Mouse (Mus musculus): Measurements from ENCODE around the gene Pip5k1b. TPM values are rescaled to one million over a fixed set of nuclear protein-coding genes. Genes with fewer than 3 reads are reported as not detected.

Gene Pip5k1b
- polyA plus RNA-seq, 1 experiment, result 0.24 TPM

- Histone ChIP-seq H3K27me3 (ENCODE audit: control insufficient read depth, insufficient read depth, insufficient read length) (peaks cover 4% of the 10 kb centered on the region), H3K79me2 (ENCODE audit: control insufficient read depth, insufficient read depth) (no peaks in the 10 kb centered on the region), H3K4me3 (no peak overlapping the region), H3K4me2 (ENCODE audit: low read depth) (no peak overlapping the region), H3ac (ENCODE audit: control insufficient read depth, insufficient read length) (no peak overlapping the region), H3K36me3 (ENCODE audit: control insufficient read depth, insufficient read depth) (no peaks in the 10 kb centered on the region)
- TF ChIP-seq MAX (IDR thresholded peaks at IDR 0.05; ENCODE audit: low read depth) (no peak), MYOG (IDR thresholded peaks at IDR 0.05; ENCODE audit: control insufficient read depth in 1 of 3, insufficient read depth in 1 of 3, insufficient read length in 2 of 3, low read depth in 2 of 3) (no peak)
These were observed 253.5 kb downstream of the Pip5k1b start for GRCm38 (mm10) chr19:24302198-24302597.

DNA sequence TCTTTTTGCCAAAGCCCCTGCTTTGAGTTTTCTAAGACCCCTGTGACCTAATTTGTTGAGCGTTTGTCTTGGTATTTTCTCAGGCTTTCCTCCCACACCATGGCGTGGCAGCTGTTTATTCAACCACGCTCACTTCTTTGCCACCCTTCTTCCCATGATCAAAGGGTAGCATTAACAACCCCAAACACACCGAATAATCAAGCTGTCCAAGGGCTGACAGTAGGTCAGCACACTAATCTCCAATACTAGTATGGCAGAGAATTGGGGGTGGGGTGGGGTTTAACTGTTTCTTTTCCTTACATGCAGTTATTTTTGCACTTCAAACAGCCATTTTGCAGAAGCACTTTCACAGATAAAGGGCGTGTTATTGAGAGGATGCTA, 253.9 kb downstream of the Pip5k1b start:
- Histone ChIP-seq H3K4me2 (ENCODE audit: low read depth) (no peak overlapping the region), H3K79me2 (ENCODE audit: control insufficient read depth, insufficient read depth) (no peaks in the 10 kb centered on the region), H3K36me3 (ENCODE audit: control insufficient read depth, insufficient read depth) (no peaks in the 10 kb centered on the region), H3ac (ENCODE audit: control insufficient read depth, insufficient read length) (no peak overlapping the region), H3K4me3 (no peak overlapping the region), H3K27me3 (ENCODE audit: control insufficient read depth, insufficient read depth, insufficient read length) (peaks cover 4% of the 10 kb centered on the region)
- no peak for TF ChIP-seq SRF (IDR thresholded peaks at IDR 0.05; ENCODE audit: control insufficient read depth, insufficient read length, low read depth)
- no peak for TF ChIP-seq REST (IDR thresholded peaks at IDR 0.05; ENCODE audit: insufficient read depth, insufficient read length)
- no peak for TF ChIP-seq CEBPB (IDR thresholded peaks at IDR 0.05; ENCODE audit: insufficient read depth, poor library complexity, severe bottlenecking)
- TF ChIP-seq MYOD1 (IDR thresholded peaks at IDR 0.05; ENCODE audit: control insufficient read depth in 1 of 3, insufficient read length in 2 of 3, low read depth in 2 of 3), result no peak
- no peak for TF ChIP-seq MAX (IDR thresholded peaks at IDR 0.05; ENCODE audit: low read depth)
- no peak for TF ChIP-seq TCF3 (IDR thresholded peaks at IDR 0.05; ENCODE audit: insufficient read length, low read depth)
- TF ChIP-seq E2F4 (IDR thresholded peaks at IDR 0.05; ENCODE audit: insufficient read depth), result no peak
- no peak for TF ChIP-seq POLR2AphosphoS2 (IDR thresholded peaks at IDR 0.05; ENCODE audit: insufficient read length, low read depth)
- TF ChIP-seq TCF12 (IDR thresholded peaks at IDR 0.05; ENCODE audit: insufficient read depth, poor library complexity, severe bottlenecking), result no peak
- TF ChIP-seq POLR2A (IDR thresholded peaks at IDR 0.05; ENCODE audit: insufficient read length, low read depth), result no peak
- TF ChIP-seq USF1 (IDR thresholded peaks at IDR 0.05; ENCODE audit: low read depth), result no peak
- no peak for TF ChIP-seq MYOG (IDR thresholded peaks at IDR 0.05; ENCODE audit: control insufficient read depth in 1 of 3, insufficient read depth in 1 of 3, insufficient read length in 2 of 3, low read depth in 2 of 3)

DNA sequence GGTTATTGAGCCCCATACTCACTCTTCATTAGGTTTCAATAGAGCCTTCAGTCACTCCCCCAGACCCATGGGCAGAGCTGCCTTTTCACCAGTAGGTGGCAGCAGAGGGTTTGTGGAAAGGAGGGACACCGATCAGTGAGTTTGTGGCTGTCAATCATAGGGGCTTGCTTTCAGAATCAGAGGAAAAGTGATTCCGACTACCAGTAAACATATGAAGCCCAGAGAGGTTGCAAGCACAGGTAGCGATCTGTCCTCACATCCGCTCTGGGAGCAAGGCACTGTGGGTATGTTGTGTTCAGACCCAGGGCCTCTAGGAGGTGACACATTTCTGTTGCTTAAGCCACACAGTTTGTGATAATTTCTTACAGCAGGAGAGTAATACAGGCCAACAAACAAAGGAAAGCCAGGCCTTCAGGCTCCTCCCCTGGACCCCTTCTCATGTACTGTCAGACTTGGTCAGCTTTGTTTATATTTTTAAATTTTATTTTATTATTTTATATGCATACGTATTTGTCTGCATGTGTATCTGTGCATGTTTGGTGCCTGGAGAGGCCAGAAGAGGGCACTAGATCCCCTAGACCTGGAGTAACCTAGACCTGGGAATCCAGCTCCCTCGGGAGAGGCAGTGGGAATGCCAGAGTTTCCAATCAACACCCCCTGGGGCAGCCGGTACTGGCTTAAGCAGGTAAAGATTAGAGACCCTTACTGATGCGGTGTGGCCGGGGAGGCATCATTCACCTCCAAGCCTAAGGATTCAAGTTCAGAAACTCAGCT, 254.5 kb downstream of the Pip5k1b start:
- H3K27me3 ChIP-seq (ENCODE audit: control insufficient read depth, insufficient read depth, insufficient read length), result peaks cover 4% of the 10 kb centered on the region
- H3K36me3 ChIP-seq (ENCODE audit: control insufficient read depth, insufficient read depth), result no peaks in the 10 kb centered on the region
- no peak overlapping the region for H3ac ChIP-seq (ENCODE audit: control insufficient read depth, insufficient read length)
- H3K4me2 ChIP-seq (ENCODE audit: low read depth), result peak overlapping the region; percentile 41
- no peaks in the 10 kb centered on the region for H3K79me2 ChIP-seq (ENCODE audit: control insufficient read depth, insufficient read depth)
- no peak overlapping the region for H3K4me3 ChIP-seq
- TF ChIP-seq CEBPB (IDR thresholded peaks at IDR 0.05; ENCODE audit: insufficient read depth, poor library complexity, severe bottlenecking), result no peak
- TF ChIP-seq E2F4 (IDR thresholded peaks at IDR 0.05; ENCODE audit: insufficient read depth), result no peak
- no peak for TF ChIP-seq REST (IDR thresholded peaks at IDR 0.05; ENCODE audit: insufficient read depth, insufficient read length)

- Histone ChIP-seq H3K4me2 (ENCODE audit: low read depth) (no peak overlapping the region), H3K4me3 (no peak overlapping the region), H3K79me2 (ENCODE audit: control insufficient read depth, insufficient read depth) (no peaks in the 10 kb centered on the region), H3ac (ENCODE audit: control insufficient read depth, insufficient read length) (no peak overlapping the region), H3K27me3 (ENCODE audit: control insufficient read depth, insufficient read depth, insufficient read length) (peaks cover 4% of the 10 kb centered on the region), H3K36me3 (ENCODE audit: control insufficient read depth, insufficient read depth) (no peaks in the 10 kb centered on the region)
- TF ChIP-seq POLR2AphosphoS2 (IDR thresholded peaks at IDR 0.05; ENCODE audit: insufficient read length, low read depth), result no peak
- no peak for TF ChIP-seq MAX (IDR thresholded peaks at IDR 0.05; ENCODE audit: low read depth)
- no peak for TF ChIP-seq TCF3 (IDR thresholded peaks at IDR 0.05; ENCODE audit: insufficient read length, low read depth)
- no peak for TF ChIP-seq POLR2A (IDR thresholded peaks at IDR 0.05; ENCODE audit: insufficient read length, low read depth)
- no peak for TF ChIP-seq SRF (IDR thresholded peaks at IDR 0.05; ENCODE audit: control insufficient read depth, insufficient read length, low read depth)
- TF ChIP-seq USF1 (IDR thresholded peaks at IDR 0.05; ENCODE audit: low read depth), result no peak
- no peak for TF ChIP-seq MYOD1 (IDR thresholded peaks at IDR 0.05; ENCODE audit: control insufficient read depth in 1 of 3, insufficient read length in 2 of 3, low read depth in 2 of 3)
- TF ChIP-seq TCF12 (IDR thresholded peaks at IDR 0.05; ENCODE audit: insufficient read depth, poor library complexity, severe bottlenecking), result no peak
- no peak for TF ChIP-seq E2F4 (IDR thresholded peaks at IDR 0.05; ENCODE audit: insufficient read depth)
- TF ChIP-seq MYOG (IDR thresholded peaks at IDR 0.05; ENCODE audit: control insufficient read depth in 1 of 3, insufficient read depth in 1 of 3, insufficient read length in 2 of 3, low read depth in 2 of 3), result no peak
- TF ChIP-seq CEBPB (IDR thresholded peaks at IDR 0.05; ENCODE audit: insufficient read depth, poor library complexity, severe bottlenecking), result no peak
- no peak for TF ChIP-seq REST (IDR thresholded peaks at IDR 0.05; ENCODE audit: insufficient read depth, insufficient read length)
These were observed 262.1 kb downstream of the Pip5k1b start for GRCm38 (mm10) chr19:24293537-24293936.

- Histone ChIP-seq H3K79me2 (ENCODE audit: control insufficient read depth, insufficient read depth) (no peaks in the 10 kb centered on the region), H3ac (ENCODE audit: control insufficient read depth, insufficient read length) (no peak overlapping the region), H3K4me2 (ENCODE audit: low read depth) (no peak overlapping the region), H3K36me3 (ENCODE audit: control insufficient read depth, insufficient read depth) (no peaks in the 10 kb centered on the region), H3K27me3 (ENCODE audit: control insufficient read depth, insufficient read depth, insufficient read length) (no peaks in the 10 kb centered on the region), H3K4me3 (no peak overlapping the region)
- TF ChIP-seq MYOD1 (IDR thresholded peaks at IDR 0.05; ENCODE audit: control insufficient read depth in 1 of 3, insufficient read length in 2 of 3, low read depth in 2 of 3), result no peak
These were observed 271.5 kb downstream of the Pip5k1b start for GRCm38 (mm10) chr19:24284187-24284586.

Data from myocyte (in vitro differentiated cells).